Mouse (Mus musculus) left cerebral cortex, postnatal 10 days (tissue): ENCODE data around the gene Eif4g3. TPM values are rescaled to one million over a fixed set of nuclear protein-coding genes. Genes with fewer than 3 reads are reported as not detected.
"Not testable (repeated sequence)": the region's sequence is repeated elsewhere in the genome, so short reads cannot be mapped to it uniquely, and the experiment has no call there.

ENCODE experiments used
- DNase-seq, 2 experiments: peaks; one replicate each; pipeline ENCODE4 v3.0.0; 2021 to 2022; ENCODE audit warnings: low spot score in 2 of 2, mixed read lengths in 1 of 2; ENCODE audit errors: extremely low spot score in 1 of 2
- intact Hi-C: fragments of 180-260 bp; cut with DNase I; formaldehyde crosslinking; loops from one replicate; pipeline ENCODE4 v1.15.1; 2025
- total RNA-seq, 2 experiments: library from RNA; stranded (reverse); gene quantifications; 2 replicates each; pipeline ENCODE4 v1.2.3; 2021

Gene Eif4g3
- total RNA-seq, 2 experiments from 2014 or later = 198 to 199 TPM

DNA sequence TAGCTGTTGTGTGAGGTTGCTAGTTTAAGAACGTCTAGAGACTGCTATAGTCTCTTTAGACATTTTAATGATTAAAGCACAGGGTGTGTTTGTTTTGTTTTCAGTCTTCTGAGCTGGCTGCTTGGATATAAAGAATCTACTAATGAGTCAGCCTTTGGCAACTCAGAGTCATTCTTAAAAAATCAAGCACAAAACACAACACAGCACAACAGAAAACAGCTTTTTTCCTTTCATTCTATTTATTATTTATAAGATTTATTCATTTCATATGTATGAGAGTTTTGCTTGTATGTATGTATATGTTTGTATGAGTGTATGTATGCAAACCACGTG is 49.4 kb downstream of the Eif4g3 start:
- intact Hi-C loops = no loop called here
- DNase-seq = no peak

DNA sequence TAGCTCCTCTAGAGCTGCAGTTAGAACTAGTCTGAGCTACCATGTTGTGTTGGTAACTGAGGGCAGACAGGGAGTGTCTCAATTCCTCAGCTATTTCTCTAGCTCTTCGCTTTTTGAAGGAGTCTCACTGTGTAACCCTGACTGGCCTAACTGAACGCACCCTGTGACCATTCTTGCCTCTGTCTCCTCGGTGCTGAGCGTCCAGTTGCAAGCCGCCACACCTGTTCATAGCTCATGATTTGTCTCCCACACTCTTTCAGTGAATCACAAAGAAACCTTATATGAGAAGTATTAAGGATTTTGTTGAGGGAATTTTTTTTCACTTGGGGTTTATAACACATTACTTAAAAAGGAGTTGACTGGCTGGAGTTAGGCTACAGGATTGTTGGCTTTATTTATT is 49.8 kb downstream of the Eif4g3 start:
- no peak for DNase-seq
- intact Hi-C loops = no loop called here

DNA sequence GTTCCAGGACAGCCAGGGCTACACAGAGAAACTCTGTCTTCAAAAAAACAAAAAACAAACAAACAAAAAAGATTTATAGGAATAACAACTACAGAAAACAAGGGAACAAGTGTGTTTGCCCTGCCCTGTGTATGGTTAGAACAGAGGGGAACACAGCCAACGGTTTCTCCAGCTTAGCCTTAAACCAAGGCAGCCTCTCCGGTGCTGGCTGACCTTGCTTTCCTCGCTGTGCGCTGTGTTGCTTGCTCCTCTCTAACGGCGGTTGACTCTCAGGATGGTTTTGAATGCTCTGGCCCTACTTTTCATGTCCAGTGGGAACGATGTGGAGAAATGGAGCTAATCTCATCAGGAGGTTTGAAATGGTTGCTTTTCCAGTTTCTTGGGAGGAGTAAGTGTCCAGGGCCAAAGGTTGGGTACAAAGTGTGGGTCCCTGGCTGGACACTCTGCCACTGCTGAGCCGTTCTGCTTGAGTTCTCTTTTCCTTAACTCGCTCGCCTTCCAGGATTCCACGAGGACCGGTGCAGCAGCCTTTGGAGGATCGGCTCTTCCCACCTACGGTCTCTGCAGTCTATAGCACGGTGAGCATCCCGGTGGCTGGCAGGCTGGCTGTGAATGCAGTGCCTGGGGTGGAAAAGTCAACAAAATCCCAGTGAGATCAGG is 52.1 kb downstream of the Eif4g3 start:
- DNase-seq = no peak
- intact Hi-C loops = no loop called here

DNA sequence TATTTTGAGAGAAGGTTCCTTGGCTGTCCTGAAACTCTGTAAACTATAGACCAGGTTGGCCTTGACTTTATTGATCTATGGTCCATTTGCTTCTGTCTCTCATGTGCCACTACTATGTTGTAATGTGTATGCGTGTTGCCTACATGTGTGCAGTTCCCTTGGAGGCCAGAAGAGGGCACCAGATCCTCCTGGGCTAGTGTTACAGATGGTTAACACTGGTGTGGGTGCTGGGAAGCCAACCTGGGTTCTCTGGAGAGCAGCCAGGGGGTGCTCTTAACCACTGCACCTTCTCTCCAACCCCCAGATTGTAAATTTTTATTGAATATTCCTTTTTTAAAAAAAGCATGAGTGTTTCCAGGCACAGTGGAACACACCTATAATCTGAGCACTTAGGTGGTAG is 53.0 kb downstream of the Eif4g3 start:
- intact Hi-C loops = no loop called here

DNA sequence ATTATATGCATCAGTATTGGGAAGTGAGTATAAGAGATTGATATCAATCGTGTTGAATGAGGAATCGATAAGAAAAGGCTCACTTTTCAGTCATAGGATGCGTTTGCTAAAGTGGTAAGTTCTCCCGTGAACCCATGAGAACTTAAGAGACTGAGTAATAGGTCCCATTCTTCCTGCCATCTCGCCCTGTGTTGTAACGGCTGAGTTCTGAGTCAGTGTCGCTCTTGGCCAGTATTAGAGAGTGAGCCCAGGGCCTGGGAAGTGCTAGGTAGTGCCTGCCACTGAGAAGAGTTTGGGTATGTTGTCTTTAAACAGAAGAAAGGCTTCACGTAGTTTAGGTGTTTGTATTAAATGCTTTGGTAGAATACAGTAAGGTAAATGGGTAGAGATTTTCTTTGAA is 53.5 kb downstream of the Eif4g3 start:
- no peak for DNase-seq
- intact Hi-C loops = no loop called here

More for the DNA sequence above, 53.0 kb downstream of the Eif4g3 start:
- DNase-seq = no peak

DNA sequence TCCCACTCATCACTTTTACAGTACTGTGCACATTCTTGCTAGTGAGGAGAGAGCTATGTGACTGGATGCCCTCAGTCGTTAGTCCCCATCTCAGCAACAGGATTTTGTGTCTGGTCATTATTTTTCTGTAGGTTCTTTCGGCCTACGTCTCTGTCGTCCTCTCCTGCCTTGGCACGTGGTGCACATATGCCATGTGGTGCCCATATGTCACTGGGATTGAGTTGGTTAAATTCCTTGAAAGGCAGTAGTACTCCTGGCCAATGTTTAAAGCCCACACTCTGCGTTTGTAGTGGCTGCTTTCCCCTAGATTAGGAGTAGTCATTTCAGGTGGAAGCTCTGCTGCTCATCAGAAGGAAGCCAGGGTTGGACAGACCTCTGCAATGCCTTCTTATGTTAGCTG is 56.7 kb downstream of the Eif4g3 start:
- DNase-seq = no peak
- intact Hi-C loops = no loop called here

DNA sequence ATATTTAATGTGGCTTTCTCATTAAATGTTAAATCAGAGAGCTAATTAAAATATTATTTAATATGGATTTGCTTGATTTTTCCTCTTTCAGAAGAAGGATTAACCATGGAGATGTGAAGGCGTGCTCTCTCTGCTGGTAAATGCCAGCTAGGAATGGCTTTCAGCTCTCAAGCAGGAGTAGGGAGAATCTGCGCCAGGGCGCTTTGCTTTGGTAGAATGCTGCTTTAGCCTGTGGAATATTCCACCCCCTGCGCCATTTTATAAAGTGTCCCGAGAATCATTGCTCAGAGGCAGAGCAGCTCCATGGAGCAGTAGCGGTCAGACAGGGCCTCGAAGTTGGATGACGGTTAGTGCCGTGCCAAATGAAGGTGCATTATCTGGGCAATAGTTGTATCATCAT is 58.7 kb downstream of the Eif4g3 start:
- intact Hi-C loops = no loop called here
- DNase-seq = no peak

DNA sequence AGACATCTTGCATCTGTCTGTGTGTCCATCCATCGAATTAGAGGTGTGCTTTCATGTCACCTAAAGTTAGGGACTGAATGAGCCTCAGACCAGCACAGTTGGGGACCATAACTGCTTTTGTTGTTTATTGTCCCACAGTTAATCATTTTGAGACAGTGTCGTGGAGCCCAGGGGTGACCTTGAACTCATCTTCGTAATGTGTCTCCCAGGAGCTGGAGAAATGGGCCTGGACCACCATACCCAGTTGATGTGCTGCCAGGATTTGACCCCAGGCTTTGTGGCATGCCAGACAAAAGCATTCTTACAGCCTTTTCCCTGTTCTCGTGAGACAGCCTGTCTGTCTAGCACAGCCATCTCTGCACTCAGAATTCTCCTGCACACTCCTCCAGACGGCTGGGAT is 63.8 kb downstream of the Eif4g3 start:
- no peak for DNase-seq
- intact Hi-C loops = no loop called here

DNA sequence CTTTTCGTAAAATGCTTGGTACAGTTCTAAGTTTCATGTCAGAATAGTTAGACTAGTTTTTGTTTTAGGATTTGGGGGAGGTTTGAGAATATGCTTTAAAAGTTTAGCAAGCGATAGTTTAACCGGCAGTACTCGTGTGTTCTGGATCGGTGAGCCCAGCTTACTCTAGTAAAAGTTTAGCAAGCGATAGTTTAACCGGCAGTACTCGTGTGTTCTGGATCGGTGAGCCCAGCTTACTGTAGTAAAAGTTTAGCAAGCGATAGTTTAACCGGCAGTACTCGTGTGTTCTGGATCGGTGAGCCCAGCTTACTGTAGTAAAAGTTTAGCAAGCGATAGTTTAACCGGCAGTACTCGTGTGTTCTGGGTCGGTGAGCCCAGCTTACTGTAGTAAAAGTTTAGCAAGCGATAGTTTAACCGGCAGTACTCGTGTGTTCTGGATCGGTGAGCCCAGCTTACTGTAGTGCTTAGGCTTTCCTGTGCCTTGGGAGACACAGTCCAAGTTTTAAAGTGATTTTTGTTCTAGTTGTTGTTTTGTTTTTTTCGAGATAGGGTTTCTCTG is 64.5 kb downstream of the Eif4g3 start:
- DNase-seq, intact Hi-C loops: not testable (repeated sequence)

DNA sequence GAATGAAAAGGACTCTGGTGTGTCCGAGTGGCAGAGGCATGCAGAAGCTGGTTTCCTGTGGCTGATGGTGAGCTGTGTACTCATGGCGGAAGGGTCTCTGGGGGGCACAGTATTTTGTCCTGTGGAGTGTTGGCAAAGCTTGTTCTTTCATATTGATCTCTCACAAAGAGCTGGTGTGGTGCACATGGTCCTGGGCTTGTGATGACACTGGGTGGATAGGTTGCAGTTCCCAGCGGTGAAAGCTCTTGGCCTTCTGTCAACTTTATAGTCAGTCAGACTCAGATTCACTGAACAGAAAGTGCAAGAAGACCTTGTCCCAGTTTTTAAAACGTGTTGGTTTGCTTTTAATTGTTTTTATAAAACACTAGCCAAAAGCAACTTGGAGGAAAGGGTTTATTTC is 68.3 kb downstream of the Eif4g3 start:
- intact Hi-C loops = no loop called here
- DNase-seq = no peak

DNA sequence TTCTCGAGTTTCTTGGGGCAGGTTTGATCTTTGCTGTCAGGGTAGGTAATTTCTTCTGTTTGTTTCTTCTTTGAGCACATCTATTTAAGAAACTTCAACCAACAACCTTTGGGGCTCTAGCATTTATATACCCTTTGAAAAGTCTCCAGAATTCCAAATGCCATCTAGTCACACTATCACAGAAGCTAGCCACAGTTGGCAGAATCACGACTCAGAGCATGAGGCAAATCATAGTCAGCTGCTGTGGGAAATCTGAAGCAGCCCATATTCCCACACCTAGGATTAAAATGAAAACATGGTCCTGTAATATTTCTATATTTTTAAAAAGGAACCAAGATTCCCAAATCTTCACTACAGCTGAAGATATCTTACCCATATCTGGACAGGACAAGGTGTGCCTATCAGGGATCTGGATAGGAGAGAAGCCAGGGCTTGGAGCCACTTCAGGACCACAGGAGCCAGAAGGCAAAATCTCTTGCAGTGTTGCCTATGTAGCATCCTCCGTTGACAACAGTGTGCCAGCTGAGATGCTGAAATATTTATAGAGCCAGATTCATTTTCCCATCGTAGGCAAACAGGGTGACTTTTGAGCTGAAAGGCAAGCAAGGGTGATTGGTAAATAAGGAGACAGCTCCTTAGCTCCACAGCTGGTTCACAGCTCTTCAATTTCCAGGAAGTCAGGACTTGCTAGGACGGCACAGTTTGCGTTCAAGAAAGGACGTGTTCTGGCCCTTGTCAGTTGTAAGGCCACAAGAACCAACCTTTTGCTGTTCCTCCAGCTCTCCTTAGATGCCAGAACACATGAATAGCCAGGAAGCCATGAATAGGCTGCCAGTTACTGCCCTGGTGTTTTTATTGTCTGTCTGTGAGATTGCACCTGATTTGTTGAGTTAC is 70.8 kb downstream of the Eif4g3 start:
- no peak for DNase-seq
- intact Hi-C loops = no loop called here

DNA sequence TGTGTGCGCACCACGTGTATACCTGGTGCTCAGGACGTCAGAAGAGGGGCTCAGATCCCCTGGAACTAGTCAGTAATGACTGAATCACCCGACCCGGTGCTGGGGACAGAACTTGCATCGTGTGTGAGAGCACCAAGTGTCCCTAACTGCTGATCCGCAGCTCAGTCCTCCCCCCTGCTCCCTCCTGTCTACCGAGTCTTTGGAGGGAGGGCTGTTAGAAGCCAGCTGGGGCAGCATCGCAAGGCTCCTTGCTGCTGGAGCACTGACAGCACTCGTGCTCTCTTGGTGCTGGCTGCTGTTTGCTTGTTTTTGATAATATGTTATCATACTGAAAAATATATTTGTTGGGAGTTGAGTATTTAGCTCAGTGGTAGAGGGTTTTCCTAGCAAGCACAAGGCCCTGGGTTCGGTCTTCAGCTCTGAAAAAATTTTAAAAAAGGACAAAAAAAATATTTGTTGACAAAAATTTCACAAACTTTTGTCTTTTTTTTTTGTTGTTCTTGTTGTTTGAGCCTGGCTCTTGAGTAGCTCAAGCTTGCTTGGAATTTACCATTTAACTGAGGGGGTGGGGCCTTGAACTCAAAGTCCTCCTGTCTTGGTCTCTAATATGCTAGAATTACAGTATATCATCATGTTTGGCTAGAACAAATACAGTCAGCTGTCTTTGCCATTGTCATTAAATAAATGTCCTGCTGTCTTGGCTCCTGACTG is 72.2 kb downstream of the Eif4g3 start:
- intact Hi-C loops = no loop called here
- no peak for DNase-seq

DNA sequence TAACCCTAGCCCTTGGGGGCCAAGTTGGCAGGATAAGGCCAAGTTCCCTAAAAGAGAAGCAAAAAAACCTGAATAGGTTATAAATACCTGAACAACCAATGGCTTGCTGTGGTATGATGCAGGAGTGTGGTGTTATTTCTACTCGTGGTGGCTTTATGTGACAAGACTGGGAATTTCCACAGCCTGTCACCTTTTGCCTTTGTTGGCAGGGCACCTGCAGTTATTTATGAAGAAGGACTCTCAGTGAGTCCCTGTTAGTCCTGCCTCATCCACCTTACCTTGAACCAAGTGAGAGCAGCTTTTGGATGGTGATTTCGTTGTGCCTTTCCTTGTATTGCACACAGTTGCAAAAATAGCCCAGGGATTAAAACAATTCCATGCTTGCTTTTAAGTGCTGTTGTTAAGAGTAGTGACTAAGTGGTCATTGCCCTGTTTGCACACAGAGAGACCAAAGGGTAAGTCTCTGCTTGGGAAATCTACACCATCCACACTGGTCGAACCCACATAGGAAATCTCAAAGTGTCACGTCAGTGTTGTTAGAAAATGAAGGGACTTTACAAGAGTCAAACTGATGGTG is 72.9 kb downstream of the Eif4g3 start:
- intact Hi-C loops = no loop called here
- DNase-seq = no peak

DNA sequence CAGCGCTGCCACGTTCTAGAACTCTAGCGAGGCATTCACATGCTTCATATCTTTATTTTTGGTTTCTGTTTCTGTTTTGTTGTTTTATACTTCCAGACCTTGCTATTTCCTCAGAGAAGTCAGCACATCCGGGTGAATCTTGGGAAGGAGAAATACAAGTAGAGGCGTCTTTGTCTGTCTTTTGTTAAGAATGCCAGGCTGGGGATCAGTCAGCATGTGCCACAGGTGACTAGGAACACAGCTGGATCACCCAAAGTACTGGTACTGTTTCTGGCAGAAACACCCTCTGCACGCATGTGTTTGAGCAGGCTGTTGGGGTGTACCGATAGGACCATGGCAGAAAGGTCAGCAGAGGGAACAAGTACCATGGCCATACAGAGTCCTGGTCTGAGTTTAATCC is 73.6 kb downstream of the Eif4g3 start:
- intact Hi-C loops = no loop called here
- no peak for DNase-seq

DNA sequence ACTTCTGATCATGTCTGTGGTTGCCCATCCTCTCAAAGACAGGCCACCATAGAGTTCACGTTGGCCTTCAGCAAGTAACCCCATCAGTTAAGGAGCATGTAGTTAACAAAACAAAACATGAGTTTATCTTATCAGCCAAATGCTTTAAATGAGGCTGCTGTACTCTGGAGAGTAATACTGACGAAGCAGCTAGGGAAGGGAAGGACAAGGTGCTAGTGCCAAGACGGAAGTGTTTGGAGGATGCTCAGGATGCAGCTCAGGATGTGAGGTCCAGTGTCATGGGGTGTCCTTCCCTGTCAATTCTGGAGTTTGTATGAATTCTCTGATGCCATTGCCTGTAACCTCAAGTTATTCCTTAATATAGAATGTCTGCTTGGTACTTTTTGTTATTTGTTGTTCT is 75.0 kb downstream of the Eif4g3 start:
- DNase-seq = no peak
- intact Hi-C loops = no loop called here

DNA sequence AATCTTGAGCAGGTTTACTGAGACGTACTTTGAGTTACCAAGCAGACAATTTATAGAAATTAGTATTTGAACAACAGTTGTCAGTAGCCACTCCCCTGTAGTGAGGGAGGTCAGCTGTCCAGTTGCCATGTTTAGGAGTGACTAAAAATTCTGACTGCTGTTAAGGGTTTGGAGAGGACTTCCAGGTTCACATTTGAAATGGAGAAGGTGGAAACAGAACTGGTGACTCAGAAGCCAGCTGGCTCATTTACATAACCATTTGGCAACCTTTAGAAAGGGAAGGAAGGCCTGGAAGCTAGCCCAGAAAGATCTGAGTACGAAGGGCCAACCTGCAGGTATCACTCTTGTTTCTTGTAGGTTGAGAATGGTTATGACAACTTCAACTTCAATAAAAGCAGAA is 75.8 kb downstream of the Eif4g3 start:
- DNase-seq = peak; percentile 45 to 68
- intact Hi-C loops = no loop called here

DNA sequence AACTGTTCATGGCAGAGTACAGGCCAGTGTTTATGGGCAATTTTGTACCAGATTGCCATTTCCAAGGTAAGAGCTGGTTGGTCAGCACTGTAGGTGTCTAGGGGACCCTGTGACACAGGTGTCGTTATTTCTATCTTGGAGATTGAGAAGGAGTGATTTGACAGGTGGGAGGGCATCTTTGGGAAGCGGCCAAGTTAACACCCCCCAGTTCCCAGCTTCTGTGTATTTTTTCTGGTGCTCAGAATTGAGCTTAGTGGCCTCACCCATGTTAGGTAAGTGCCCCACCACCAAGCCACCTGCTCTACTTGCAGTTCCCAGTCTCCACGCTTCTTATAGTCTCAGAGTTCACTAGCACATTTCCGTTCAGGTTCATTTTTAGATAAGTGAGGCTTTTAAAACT is 76.5 kb downstream of the Eif4g3 start:
- intact Hi-C loops = no loop called here
- no peak for DNase-seq

DNA sequence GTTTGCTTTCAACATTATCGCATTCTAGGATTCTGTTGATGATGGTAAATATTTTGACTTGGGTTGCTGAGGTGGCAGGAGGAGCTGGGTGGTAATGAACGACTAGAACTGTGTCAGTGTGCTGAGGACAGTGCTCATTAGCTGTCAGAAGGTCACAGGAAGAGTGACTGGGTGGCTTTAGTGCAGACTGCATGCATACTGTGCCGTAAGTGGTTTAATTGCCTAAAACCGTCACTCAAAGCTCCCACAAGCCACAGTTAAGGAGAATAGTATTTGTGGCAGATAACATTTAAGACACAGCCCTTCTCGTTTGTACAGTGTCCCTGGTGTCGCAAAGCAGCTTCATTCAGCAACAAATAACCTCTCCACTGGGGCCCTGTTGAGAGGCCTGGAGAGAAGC is 78.7 kb downstream of the Eif4g3 start:
- no peak for DNase-seq
- intact Hi-C loops = no loop called here

DNA sequence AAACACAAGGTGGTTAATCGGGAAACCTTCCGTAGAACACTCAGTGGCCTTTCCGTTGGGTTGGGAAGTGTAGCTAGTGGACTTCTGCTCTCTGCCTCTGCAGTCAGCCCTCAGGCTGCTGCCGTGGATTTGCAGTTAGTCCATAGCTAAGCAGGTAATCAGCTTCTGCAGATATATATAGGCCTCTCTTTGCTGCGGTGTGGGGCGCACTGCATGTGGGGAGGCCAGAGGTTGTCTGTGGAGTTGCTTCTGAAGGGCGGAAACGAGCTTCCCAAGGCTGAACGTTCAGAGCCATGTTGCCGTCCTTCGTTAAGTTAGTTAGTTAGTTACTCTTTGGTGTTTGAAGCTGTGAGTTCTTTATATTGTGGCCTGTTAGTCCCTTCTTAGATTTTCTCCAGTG is 80.3 kb downstream of the Eif4g3 start:
- DNase-seq = no peak
- intact Hi-C loops = no loop called here
